Comparison of ENCODE assay signal across 9 mouse cellular contexts in genomic region chr6:147810710-147811109, GRCm38 (mm10).
DNase-seq lines count a peak whose midpoint lies in the region; ATAC-seq and TF ChIP-seq lines count a peak whose summit lies in the region.
"Had no signal": no experiment of that assay in that cellular context is flagged by ENCODE, and none has a peak within 500 bp of the region (broad histone marks: within the 10 kb centered on the region; RNA-seq: fewer than 3 reads in every experiment).

No protein-coding gene starts in this region.

- no peak for ATAC-seq in forebrain, embryonic 16.5 days

- H3K4me3 ChIP-seq in E14TG2a.4 (replicated peaks; ENCODE audit: low read length), result no peak overlapping the region
- H3K4me3 ChIP-seq in heart, embryonic 10.5 days, result no peak overlapping the region
- no peak overlapping the region for H3K4me3 ChIP-seq in layer of hippocampus, adult 2 months
- H3K4me3 ChIP-seq in testis, adult 2 months (ENCODE audit: control insufficient read depth, low read depth, low read length), result no peak overlapping the region
- H3K4me3 ChIP-seq in forebrain, embryonic 16.5 days (replicated peaks; ENCODE audit: low read length), result no peak overlapping the region
- H3K4me3 ChIP-seq: heart, embryonic 15.5 days had no signal

- H3K4me2 ChIP-seq in forebrain, embryonic 16.5 days (ENCODE audit: low read length), result no peak overlapping the region
- H3K4me2 ChIP-seq: heart, embryonic 15.5 days had no signal

- 26% methylated on average over 1 of the region's 1 CpGs for WGBS in heart, embryonic 10.5 days
- 19% methylated on average over 1 of the region's 1 CpGs for WGBS in forebrain, embryonic 16.5 days

- no peak overlapping the region for H3K9ac ChIP-seq in forebrain, embryonic 16.5 days (replicated peaks; ENCODE audit: low read depth, low read length)
- H3K9ac ChIP-seq: heart, embryonic 15.5 days had no signal

- DNase-seq in WW6 (ENCODE audit: low read depth, low spot score), result peak; percentile 4
- peak; percentile 68 to 69 for DNase-seq in cerebellum, postnatal 36 days
- peak; percentile 85 for DNase-seq in heart, embryonic 10.5 days (ENCODE audit: low spot score)
- DNase-seq in layer of hippocampus, adult 2 months (ENCODE audit: low spot score in 2 of 2), result peak; percentile 67 to 83
- DNase-seq in lung, postnatal 4 days, result peak; percentile 50 to 76

- TF ChIP-seq POLR2A in testis, adult 2 months (IDR thresholded peaks at IDR 0.05; ENCODE audit: control insufficient read depth, low read depth, low read length), result no peak

- H3K27ac ChIP-seq in heart, embryonic 10.5 days, result no peak overlapping the region
- no peak overlapping the region for H3K27ac ChIP-seq in layer of hippocampus, adult 2 months
- no peak overlapping the region for H3K27ac ChIP-seq in testis, adult 2 months (ENCODE audit: control insufficient read depth, insufficient read depth, low read depth, low read length)
- no peak overlapping the region for H3K27ac ChIP-seq in forebrain, embryonic 16.5 days (ENCODE audit: low read length)
- H3K27ac ChIP-seq: heart, embryonic 15.5 days had no signal

- 0 out of 2 replicates have a peak, but pooled peaks cover 3% of the 10 kb centered on the region for H3K9me3 ChIP-seq in E14TG2a.4 (ENCODE audit: low read length)
- H3K9me3 ChIP-seq in heart, embryonic 10.5 days, result no peaks in the 10 kb centered on the region
- no peaks in the 10 kb centered on the region for H3K9me3 ChIP-seq in forebrain, embryonic 16.5 days (ENCODE audit: control insufficient read depth, low read length)
- H3K9me3 ChIP-seq: heart, embryonic 15.5 days had no signal

- H3K36me3 ChIP-seq in E14TG2a.4 (ENCODE audit: insufficient read depth, low read length), result no peaks in the 10 kb centered on the region
- H3K36me3 ChIP-seq in heart, embryonic 10.5 days, result no peaks in the 10 kb centered on the region
- H3K36me3 ChIP-seq in testis, adult 2 months (ENCODE audit: control insufficient read depth, insufficient read depth, low read length), result no peaks in the 10 kb centered on the region
- no peaks in the 10 kb centered on the region for H3K36me3 ChIP-seq in forebrain, embryonic 16.5 days (ENCODE audit: control insufficient read depth, insufficient read depth)
- H3K36me3 ChIP-seq: heart, embryonic 15.5 days had no signal

- peak; percentile 73 for TF ChIP-seq CTCF in E14TG2a.4 (conservative IDR thresholded peaks at IDR 0.05; ENCODE audit: low read length)
- TF ChIP-seq CTCF in layer of hippocampus, adult 2 months (conservative IDR thresholded peaks at IDR 0.05), result peak; percentile 93
- peak; percentile 61; the same call in 1 of the 2 replicates for TF ChIP-seq CTCF in testis, adult 2 months (IDR thresholded peaks at IDR 0.05; ENCODE audit: control insufficient read depth, insufficient read depth, insufficient replicate concordance, low read depth, low read length)

- H3K27me3 ChIP-seq in E14TG2a.4 (ENCODE audit: insufficient read depth, low read length), result no peaks in the 10 kb centered on the region
- 0 out of 2 replicates have a peak, but pooled peaks cover 6% of the 10 kb centered on the region for H3K27me3 ChIP-seq in heart, embryonic 10.5 days (ENCODE audit: insufficient read depth, poor library complexity, severe bottlenecking)
- H3K27me3 ChIP-seq in testis, adult 2 months (ENCODE audit: control insufficient read depth, insufficient read depth, low read length), result no peaks in the 10 kb centered on the region
- H3K27me3 ChIP-seq in forebrain, embryonic 16.5 days (replicated peaks; ENCODE audit: control insufficient read depth, insufficient read depth, low read length), result no peaks in the 10 kb centered on the region

- H3K4me1 ChIP-seq in E14TG2a.4 (replicated peaks; ENCODE audit: low read depth, low read length), result no peaks in the 10 kb centered on the region
- H3K4me1 ChIP-seq in heart, embryonic 10.5 days, result no peaks in the 10 kb centered on the region; the same call in 1 of the 2 replicates
- no peaks in the 10 kb centered on the region for H3K4me1 ChIP-seq in testis, adult 2 months (ENCODE audit: control insufficient read depth, insufficient read depth, low read length)
- no peaks in the 10 kb centered on the region for H3K4me1 ChIP-seq in forebrain, embryonic 16.5 days (replicated peaks; ENCODE audit: control insufficient read depth, insufficient read depth, low read length)
- H3K4me1 ChIP-seq: heart, embryonic 15.5 days had no signal

Comparison
In these comparisons a context has a peak if more than half of its experiments do, and no peak if none do; other contexts are left out.
1. DNase-seq: peak in every context shown above with its lines; median percentile 85 in heart, embryonic 10.5 days; 75 in layer of hippocampus, adult 2 months; 68 in cerebellum, postnatal 36 days; 63 in lung, postnatal 4 days; 4 in WW6.